ENCODE assay signal across 16 mouse cellular contexts in genomic region chr17:24557091-24557490, GRCm38 (mm10). TPM values are rescaled to one million over a fixed set of nuclear protein-coding genes. Genes with fewer than 3 reads are reported as not detected.
DNase-seq lines count a peak whose midpoint lies in the region; ATAC-seq and TF ChIP-seq lines count a peak whose summit lies in the region.
"Had no signal": no experiment of that assay in that cellular context is flagged by ENCODE, and none has a peak within 500 bp of the region (broad histone marks: within the 10 kb centered on the region; RNA-seq: fewer than 3 reads in every experiment).

No protein-coding gene starts in this region.

- no peak overlapping the region for H3K4me2 ChIP-seq in hindbrain, postnatal 0 days (ENCODE audit: low read depth, low read length)
- no peak overlapping the region for H3K4me2 ChIP-seq in hindbrain, embryonic 12.5 days (replicated peaks)
- H3K4me2 ChIP-seq in heart, embryonic 14.5 days (ENCODE audit: low read length) = no peak overlapping the region
- H3K4me2 ChIP-seq in forebrain, embryonic 13.5 days = no peak overlapping the region
- H3K4me2 ChIP-seq: hindbrain, embryonic 13.5 days; midbrain, embryonic 11.5 days had no signal

- H3K36me3 ChIP-seq in hindbrain, postnatal 0 days (ENCODE audit: insufficient read depth, low read length) = no peaks in the 10 kb centered on the region
- H3K36me3 ChIP-seq in hindbrain, embryonic 12.5 days = no peaks in the 10 kb centered on the region
- H3K36me3 ChIP-seq in heart, embryonic 14.5 days (ENCODE audit: control insufficient read depth, insufficient read depth, low read length) = no peaks in the 10 kb centered on the region
- H3K36me3 ChIP-seq in forebrain, embryonic 13.5 days (ENCODE audit: poor library complexity, severe bottlenecking) = 0 out of 2 replicates have a peak, but pooled peaks cover 5% of the 10 kb centered on the region
- H3K36me3 ChIP-seq: hindbrain, embryonic 13.5 days had no signal

- TF ChIP-seq CTCF in hindbrain, postnatal 0 days (IDR thresholded peaks at IDR 0.05; ENCODE audit: low read depth) = no peak

- ATAC-seq in hindbrain, postnatal 0 days = no peak
- ATAC-seq in hindbrain, embryonic 12.5 days (ENCODE audit: low FRiP score) = no peak
- 0 out of 2 replicates have a peak, but pooled peaks have one; percentile 22 for ATAC-seq in heart, embryonic 14.5 days (ENCODE audit: insufficient number of reproducible peaks, insufficient read depth, low FRiP score, low read depth)
- no peak for ATAC-seq in forebrain, embryonic 13.5 days

- no peak overlapping the region for H3K9ac ChIP-seq in hindbrain, postnatal 0 days (replicated peaks; ENCODE audit: low read length)
- H3K9ac ChIP-seq in hindbrain, embryonic 12.5 days = no peak overlapping the region
- H3K9ac ChIP-seq in heart, embryonic 14.5 days (ENCODE audit: low read length) = no peak overlapping the region
- H3K9ac ChIP-seq in forebrain, embryonic 13.5 days = no peak overlapping the region
- H3K9ac ChIP-seq: hindbrain, embryonic 13.5 days had no signal

- 82% methylated on average over 7 of the region's 7 CpGs for whole genome bisulfite sequencing in hindbrain, postnatal 0 days
- WGBS in hindbrain, embryonic 12.5 days = 88% methylated on average over 7 of the region's 7 CpGs
- 73% methylated on average over 7 of the region's 7 CpGs for WGBS in heart, embryonic 14.5 days
- 88% methylated on average over 7 of the region's 7 CpGs for WGBS in forebrain, embryonic 13.5 days

- no peaks in the 10 kb centered on the region for H3K27me3 ChIP-seq in hindbrain, postnatal 0 days (ENCODE audit: insufficient read depth, low read length)
- H3K27me3 ChIP-seq in hindbrain, embryonic 12.5 days = no peaks in the 10 kb centered on the region
- no peaks in the 10 kb centered on the region for H3K27me3 ChIP-seq in heart, embryonic 14.5 days (ENCODE audit: control insufficient read depth, insufficient read depth, low read length)
- no peaks in the 10 kb centered on the region for H3K27me3 ChIP-seq in forebrain, embryonic 13.5 days
- H3K27me3 ChIP-seq: CH12.LX; hindbrain, embryonic 13.5 days had no signal

- DNase-seq in hindbrain, postnatal 0 days (ENCODE audit: low spot score) = no peak
- DNase-seq in lung, postnatal 25 days (ENCODE audit: low spot score) = peak; percentile 68
- DNase-seq in neural tube, embryonic 10.5 days (ENCODE audit: extremely low spot score, low spot score) = no peak
- DNase-seq in cerebellum, postnatal 14 days = no peak
- DNase-seq: adrenal gland, adult 2 months; cerebellum, adult 9-11 months; liver had no signal

- peak overlapping the region; percentile 79; the same call in 1 of the 2 replicates for H3K27ac ChIP-seq in hindbrain, postnatal 0 days
- no peak overlapping the region for H3K27ac ChIP-seq in hindbrain, embryonic 12.5 days
- H3K27ac ChIP-seq in brown adipose tissue, adult 24 weeks (replicated peaks; ENCODE audit: low read depth, low read length) = peak overlapping the region; percentile 86; the same call in 1 of the 2 replicates
- 0 out of 4 replicates have a peak overlapping the region, but pooled peaks of 1 of the 2 experiments have one; percentile 19 for H3K27ac ChIP-seq in heart, embryonic 14.5 days (replicated peaks in 1 of 2; ENCODE audit: control insufficient read depth in 1 of 2, insufficient read depth in 1 of 2, low read depth in 2 of 2, low read length in 2 of 2)
- no peak overlapping the region for H3K27ac ChIP-seq in forebrain, embryonic 13.5 days
- H3K27ac ChIP-seq: hindbrain, embryonic 13.5 days had no signal

- H3K9me3 ChIP-seq in hindbrain, postnatal 0 days (ENCODE audit: low read length) = no peaks in the 10 kb centered on the region
- H3K9me3 ChIP-seq in hindbrain, embryonic 12.5 days (replicated peaks) = no peaks in the 10 kb centered on the region
- H3K9me3 ChIP-seq in heart, embryonic 14.5 days (ENCODE audit: control insufficient read depth, low read length) = no peaks in the 10 kb centered on the region
- H3K9me3 ChIP-seq in forebrain, embryonic 13.5 days (replicated peaks) = no peaks in the 10 kb centered on the region
- H3K9me3 ChIP-seq: hindbrain, embryonic 13.5 days had no signal

- no peak overlapping the region for H3K4me3 ChIP-seq in hindbrain, postnatal 0 days (ENCODE audit: low read length)
- H3K4me3 ChIP-seq in hindbrain, embryonic 12.5 days = no peak overlapping the region
- no peak overlapping the region for H3K4me3 ChIP-seq in brown adipose tissue, adult 24 weeks (ENCODE audit: insufficient read depth, low read depth, low read length)
- H3K4me3 ChIP-seq in heart, embryonic 14.5 days (ENCODE audit: control insufficient read depth in 1 of 2, insufficient read depth in 1 of 2, low read depth in 1 of 2, low read length in 2 of 2) = no peak overlapping the region
- H3K4me3 ChIP-seq in forebrain, embryonic 13.5 days = no peak overlapping the region
- H3K4me3 ChIP-seq: erythroblast, embryonic 14.5 days; hindbrain, embryonic 13.5 days had no signal

- peaks cover 27% of the 10 kb centered on the region for H3K4me1 ChIP-seq in hindbrain, postnatal 0 days (ENCODE audit: insufficient read depth, low read length)
- peaks cover 33% of the 10 kb centered on the region for H3K4me1 ChIP-seq in hindbrain, embryonic 12.5 days
- H3K4me1 ChIP-seq in brown adipose tissue, adult 24 weeks (ENCODE audit: control insufficient read depth, insufficient read depth, insufficient read length, low read length) = peaks cover 30% of the 10 kb centered on the region
- peaks cover 20 to 28% of the 10 kb centered on the region in 2 experiments for H3K4me1 ChIP-seq in heart, embryonic 14.5 days (ENCODE audit: control insufficient read depth in 2 of 2, insufficient read depth in 2 of 2, low read length in 2 of 2)
- H3K4me1 ChIP-seq in forebrain, embryonic 13.5 days = peaks cover 25% of the 10 kb centered on the region

RNA-seq across cellular contexts. Expression of gene Pkd1, which starts 7.5 kb away (rescaled TPM):
- total RNA-seq in hindbrain, postnatal 0 days (2014; rRNA removed) = 87.9 and 99.2 TPM in 2 replicates
- 14.9 and 16.0 TPM in 2 replicates for polyA plus RNA-seq in hindbrain, postnatal 0 days (2015; fragmentation: Nextera tagmentation; extraction: Ambion mirVana)
- 20.5 and 25.5 TPM in 2 replicates for polyA plus RNA-seq in hindbrain, embryonic 12.5 days (2016; fragmentation: Nextera tagmentation; extraction: Ambion mirVana)
- polyA plus RNA-seq in brown adipose tissue, adult 24 weeks (2012; ENCODE audit: insufficient read depth, insufficient read length, missing spikeins) = 8.2 and 10.1 TPM in 2 replicates
- polyA plus RNA-seq in heart, embryonic 14.5 days (2014; fragmentation: Nextera tagmentation; extraction: Ambion mirVana) = 16.8 and 18.0 TPM in 2 replicates
- polyA plus RNA-seq in forebrain, embryonic 13.5 days (2015; fragmentation: Nextera tagmentation; extraction: Ambion mirVana) = 11.9 and 16.9 TPM in 2 replicates

RNA-seq across cellular contexts. Expression of gene Rab26, which starts 23.1 kb away (rescaled TPM):
- 2.7 and 4.0 TPM in 2 replicates for total RNA-seq in hindbrain, postnatal 0 days (2014; rRNA removed)
- 10.6 and 14.7 TPM in 2 replicates for polyA plus RNA-seq in hindbrain, postnatal 0 days (2015; fragmentation: Nextera tagmentation; extraction: Ambion mirVana)
- polyA plus RNA-seq in hindbrain, embryonic 12.5 days (2016; fragmentation: Nextera tagmentation; extraction: Ambion mirVana) = 2.1 and 2.8 TPM in 2 replicates
- polyA plus RNA-seq in brown adipose tissue, adult 24 weeks (2012; ENCODE audit: insufficient read depth, insufficient read length, missing spikeins) = not detected in 2 replicates
- polyA plus RNA-seq in heart, embryonic 14.5 days (2014; fragmentation: Nextera tagmentation; extraction: Ambion mirVana) = 1.7 and 1.9 TPM in 2 replicates
- polyA plus RNA-seq in forebrain, embryonic 13.5 days (2015; fragmentation: Nextera tagmentation; extraction: Ambion mirVana) = 3.7 and 4.1 TPM in 2 replicates
- total RNA-seq: neutrophil, adult 5-6 weeks had no signal

RNA-seq across cellular contexts. Expression of gene Traf7, which starts 29.4 kb away (rescaled TPM):
- total RNA-seq in hindbrain, postnatal 0 days (2014; rRNA removed) = 159 and 165 TPM in 2 replicates
- polyA plus RNA-seq in hindbrain, postnatal 0 days (2015; fragmentation: Nextera tagmentation; extraction: Ambion mirVana) = 64.0 and 66.1 TPM in 2 replicates
- 86.5 and 87.0 TPM in 2 replicates for polyA plus RNA-seq in hindbrain, embryonic 12.5 days (2016; fragmentation: Nextera tagmentation; extraction: Ambion mirVana)
- polyA plus RNA-seq in brown adipose tissue, adult 24 weeks (2012; ENCODE audit: insufficient read depth, insufficient read length, missing spikeins) = 32.1 and 42.0 TPM in 2 replicates
- polyA plus RNA-seq in heart, embryonic 14.5 days (2014; fragmentation: Nextera tagmentation; extraction: Ambion mirVana) = 68.8 and 74.4 TPM in 2 replicates
- polyA plus RNA-seq in forebrain, embryonic 13.5 days (2015; fragmentation: Nextera tagmentation; extraction: Ambion mirVana) = 97.1 and 109 TPM in 2 replicates

Comparison
In these comparisons a context has a peak if more than half of its experiments do, and no peak if none do; other contexts are left out.
1. H3K27ac ChIP-seq: peak in hindbrain, postnatal 0 days (single experiment) and brown adipose tissue, adult 24 weeks (single experiment); none in hindbrain, embryonic 12.5 days (single experiment) and forebrain, embryonic 13.5 days (single experiment).